ENCODE assay signal across 26 mouse cellular contexts in the genomic region with DNA sequence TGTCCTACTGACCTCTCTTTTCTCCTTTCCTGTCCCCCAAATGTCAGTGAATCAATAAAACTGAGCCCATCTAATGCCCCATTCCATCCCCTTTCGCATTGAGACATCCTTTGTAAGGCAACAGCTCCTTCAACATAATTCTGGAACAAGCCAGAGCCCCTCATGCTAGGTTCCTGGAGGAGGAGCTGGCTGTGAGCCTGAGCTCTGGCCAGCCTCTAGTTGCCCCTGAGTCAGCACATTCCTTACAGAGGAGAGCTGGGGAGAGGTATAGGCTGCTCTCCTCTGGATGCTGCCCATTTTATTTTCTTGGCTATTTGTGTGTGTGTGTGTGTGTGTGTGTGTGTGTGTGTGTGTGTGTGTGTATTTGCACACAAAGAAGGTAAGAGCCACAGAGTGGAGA. TPM values are rescaled to one million over a fixed set of nuclear protein-coding genes. Genes with fewer than 3 reads are reported as not detected.
DNase-seq lines count a peak whose midpoint lies in the region; ATAC-seq and TF ChIP-seq lines count a peak whose summit lies in the region.
"Had no signal": no experiment of that assay in that cellular context is flagged by ENCODE, and none has a peak within 500 bp of the region (broad histone marks: within the 10 kb centered on the region; RNA-seq: fewer than 3 reads in every experiment).

No protein-coding gene starts in this region.

- peak; percentile 73; the same call in 1 of the 2 replicates for ATAC-seq in kidney, embryonic 16.5 days (ENCODE audit: low FRiP score, low TSS enrichment)
- ATAC-seq in lung, embryonic 16.5 days (ENCODE audit: low read depth): peak; percentile 66; the same call in 1 of the 2 replicates
- 0 out of 2 replicates have a peak, but pooled peaks have one; percentile 39 for ATAC-seq in embryonic facial prominence, embryonic 15.5 days (ENCODE audit: insufficient number of reproducible peaks, low FRiP score, low TSS enrichment, low read depth)
- ATAC-seq: CD4-positive, CD25-positive, alpha-beta regulatory T cell, adult 4 months; liver, embryonic 12.5 days; midbrain, embryonic 15.5 days had no signal

- no peak overlapping the region for H3K9ac ChIP-seq in kidney, embryonic 16.5 days (replicated peaks; ENCODE audit: low read length)
- H3K9ac ChIP-seq in lung, embryonic 16.5 days (ENCODE audit: low read length): no peak overlapping the region
- no peak overlapping the region for H3K9ac ChIP-seq in embryonic facial prominence, embryonic 15.5 days
- H3K9ac ChIP-seq: heart, embryonic 13.5 days; hindbrain, embryonic 14.5 days; liver, embryonic 12.5 days; midbrain, embryonic 15.5 days had no signal

- no peaks in the 10 kb centered on the region for H3K36me3 ChIP-seq in kidney, embryonic 16.5 days (ENCODE audit: insufficient read depth, low read length)
- no peaks in the 10 kb centered on the region for H3K36me3 ChIP-seq in lung, embryonic 16.5 days (ENCODE audit: control insufficient read depth, insufficient read depth, low read length)
- H3K36me3 ChIP-seq in embryonic facial prominence, embryonic 15.5 days: no peaks in the 10 kb centered on the region
- H3K36me3 ChIP-seq: G1E; heart, embryonic 13.5 days; liver, embryonic 12.5 days; midbrain, embryonic 15.5 days had no signal

- TF ChIP-seq CTCF in lung, adult 2 months (IDR thresholded peaks at IDR 0.05; ENCODE audit: insufficient read depth, low read length): no peak

- H3K27ac ChIP-seq in kidney, embryonic 16.5 days (ENCODE audit: low read length): no peak overlapping the region
- no peak overlapping the region for H3K27ac ChIP-seq in lung, embryonic 16.5 days (ENCODE audit: low read length)
- H3K27ac ChIP-seq in embryonic facial prominence, embryonic 15.5 days (replicated peaks): no peak overlapping the region
- H3K27ac ChIP-seq: gastrocnemius, adult 2 months; heart, embryonic 13.5 days; hindbrain, embryonic 14.5 days; liver, embryonic 12.5 days; midbrain, embryonic 15.5 days had no signal

- no peaks in the 10 kb centered on the region for H3K9me3 ChIP-seq in kidney, embryonic 16.5 days (ENCODE audit: low read length)
- H3K9me3 ChIP-seq in lung, embryonic 16.5 days (ENCODE audit: control insufficient read depth, low read length): no peaks in the 10 kb centered on the region
- H3K9me3 ChIP-seq in embryonic facial prominence, embryonic 15.5 days (replicated peaks): no peaks in the 10 kb centered on the region
- H3K9me3 ChIP-seq: G1E; heart, embryonic 13.5 days; liver, embryonic 12.5 days; midbrain, embryonic 15.5 days had no signal

- WGBS in kidney, embryonic 16.5 days: 42% methylated on average over 1 of the region's 1 CpGs
- WGBS in lung, embryonic 16.5 days: 50% methylated on average over 1 of the region's 1 CpGs
- 40% methylated on average over 1 of the region's 1 CpGs for WGBS in lung, adult 2 months
- WGBS in embryonic facial prominence, embryonic 15.5 days: 41% methylated on average over 1 of the region's 1 CpGs

- peaks cover 6% of the 10 kb centered on the region; the same call in 1 of the 2 replicates for H3K27me3 ChIP-seq in kidney, embryonic 16.5 days (ENCODE audit: insufficient read depth, low read length)
- no peaks in the 10 kb centered on the region; the same call in 1 of the 2 replicates for H3K27me3 ChIP-seq in lung, embryonic 16.5 days (ENCODE audit: control insufficient read depth, insufficient read depth, low read depth, low read length)
- no peaks in the 10 kb centered on the region for H3K27me3 ChIP-seq in embryonic facial prominence, embryonic 15.5 days
- H3K27me3 ChIP-seq: midbrain, embryonic 15.5 days had no signal

- TF ChIP-seq POLR2A in lung, adult 2 months (IDR thresholded peaks at IDR 0.05; ENCODE audit: borderline replicate concordance, extremely low read depth, low read depth, low read length): no peak

- no peaks in the 10 kb centered on the region for H3K4me1 ChIP-seq in kidney, embryonic 16.5 days (ENCODE audit: insufficient read depth, low read length)
- no peaks in the 10 kb centered on the region for H3K4me1 ChIP-seq in lung, embryonic 16.5 days (replicated peaks; ENCODE audit: control insufficient read depth, insufficient read depth, low read length)
- H3K4me1 ChIP-seq in lung, adult 2 months (ENCODE audit: control insufficient read depth, insufficient read depth, low read length): no peaks in the 10 kb centered on the region
- no peaks in the 10 kb centered on the region for H3K4me1 ChIP-seq in embryonic facial prominence, embryonic 15.5 days
- H3K4me1 ChIP-seq: heart, embryonic 13.5 days; liver, embryonic 12.5 days; midbrain, embryonic 15.5 days had no signal

- peak; percentile 22 for DNase-seq in embryo, embryonic 10 days (ENCODE audit: low spot score)
- no peak for DNase-seq in embryo, embryonic 9.5 days (ENCODE audit: extremely low spot score)
- no peak for DNase-seq in kidney, adult 8-10 months
- DNase-seq in lung, adult 2 months: no peak
- DNase-seq in left cerebral cortex, adult 11 months (ENCODE audit: low spot score): no peak
- DNase-seq: adrenal gland, postnatal 25 days; cerebellum, adult 11-12 months; cerebellum, postnatal 25 days; gastrocnemius, adult 2 months; kidney, adult 9 months; lung, postnatal 14 days; right cerebral cortex, postnatal 14 days; spleen, adult 18-20 months had no signal

- H3K4me2 ChIP-seq in kidney, embryonic 16.5 days (replicated peaks; ENCODE audit: low read depth, low read length): no peak overlapping the region
- H3K4me2 ChIP-seq in lung, embryonic 16.5 days (ENCODE audit: low read depth, low read length): no peak overlapping the region
- H3K4me2 ChIP-seq in embryonic facial prominence, embryonic 15.5 days (replicated peaks): no peak overlapping the region
- H3K4me2 ChIP-seq: heart, embryonic 13.5 days; hindbrain, embryonic 14.5 days; liver, embryonic 12.5 days; midbrain, embryonic 15.5 days had no signal

- H3K4me3 ChIP-seq in kidney, embryonic 16.5 days (ENCODE audit: low read length): no peak overlapping the region
- no peak overlapping the region for H3K4me3 ChIP-seq in lung, embryonic 16.5 days (ENCODE audit: low read length)
- no peak overlapping the region for H3K4me3 ChIP-seq in lung, adult 2 months (replicated peaks; ENCODE audit: extremely low read depth, low read depth, low read length)
- no peak overlapping the region for H3K4me3 ChIP-seq in embryonic facial prominence, embryonic 15.5 days (replicated peaks)
- H3K4me3 ChIP-seq: gastrocnemius, adult 2 months; heart, embryonic 13.5 days; liver, embryonic 12.5 days; midbrain, embryonic 15.5 days; myocyte had no signal

RNA-seq across cellular contexts. Expression of gene Trim31, which starts 10.3 kb away (rescaled TPM):
- not detected in 2 replicates for polyA plus RNA-seq in kidney, embryonic 16.5 days (2015; fragmentation: Nextera tagmentation; extraction: Ambion mirVana)
- polyA plus RNA-seq in lung, embryonic 16.5 days (2015; fragmentation: Nextera tagmentation; extraction: Ambion mirVana): 0.13 TPM in 1 of 2 replicates, not detected in the other
- polyA plus RNA-seq in lung, adult 2 months (2012; rRNA removed): 0.10 TPM in 1 of 2 replicates, not detected in the other
- not detected in 2 replicates for polyA plus RNA-seq in embryonic facial prominence, embryonic 15.5 days (2015; fragmentation: Nextera tagmentation; extraction: Ambion mirVana)
- polyA plus RNA-seq: CD4-positive, CD25-positive, alpha-beta regulatory T cell, adult 4 months; forebrain, embryonic 11.5 days; G1E; heart, embryonic 13.5 days; hindbrain, embryonic 14.5 days; liver, embryonic 12.5 days; midbrain, embryonic 15.5 days; myocyte; neural tube, embryonic 14.5 days; urinary bladder, adult 2 months had no signal

RNA-seq across cellular contexts. Expression of gene Trim40, which starts 18.3 kb away (rescaled TPM):
- polyA plus RNA-seq in kidney, embryonic 16.5 days (2015; fragmentation: Nextera tagmentation; extraction: Ambion mirVana): not detected in 2 replicates
- not detected in 2 replicates for polyA plus RNA-seq in lung, embryonic 16.5 days (2015; fragmentation: Nextera tagmentation; extraction: Ambion mirVana)
- 0.17 TPM in 2 replicates for polyA plus RNA-seq in lung, adult 2 months (2012; rRNA removed)
- not detected in 2 replicates for polyA plus RNA-seq in embryonic facial prominence, embryonic 15.5 days (2015; fragmentation: Nextera tagmentation; extraction: Ambion mirVana)
- polyA plus RNA-seq: CD4-positive, CD25-positive, alpha-beta regulatory T cell, adult 4 months; forebrain, embryonic 11.5 days; G1E; heart, embryonic 13.5 days; hindbrain, embryonic 14.5 days; liver, embryonic 12.5 days; midbrain, embryonic 15.5 days; myocyte; neural tube, embryonic 14.5 days had no signal

RNA-seq across cellular contexts. Expression of gene Rnf39, which starts 34.5 kb away (rescaled TPM):
- 0.22 and 0.27 TPM in 2 replicates for polyA plus RNA-seq in kidney, embryonic 16.5 days (2015; fragmentation: Nextera tagmentation; extraction: Ambion mirVana)
- 0.65 and 1.7 TPM in 2 replicates for polyA plus RNA-seq in lung, embryonic 16.5 days (2015; fragmentation: Nextera tagmentation; extraction: Ambion mirVana)
- polyA plus RNA-seq in lung, adult 2 months (2012; rRNA removed): 34.4 and 42.1 TPM in 2 replicates
- 7.5 and 9.4 TPM in 2 replicates for polyA plus RNA-seq in embryonic facial prominence, embryonic 15.5 days (2015; fragmentation: Nextera tagmentation; extraction: Ambion mirVana)
- polyA plus RNA-seq: CD4-positive, CD25-positive, alpha-beta regulatory T cell, adult 4 months; G1E; liver, embryonic 12.5 days had no signal

RNA-seq across cellular contexts. Expression of gene Trim10, which starts 38.9 kb away (rescaled TPM):
- polyA plus RNA-seq in kidney, embryonic 16.5 days (2015; fragmentation: Nextera tagmentation; extraction: Ambion mirVana): 2.1 and 2.4 TPM in 2 replicates
- 3.2 and 5.1 TPM in 2 replicates for polyA plus RNA-seq in lung, embryonic 16.5 days (2015; fragmentation: Nextera tagmentation; extraction: Ambion mirVana)
- polyA plus RNA-seq in lung, adult 2 months (2012; rRNA removed): 0.07 and 0.25 TPM in 2 replicates
- polyA plus RNA-seq in embryonic facial prominence, embryonic 15.5 days (2015; fragmentation: Nextera tagmentation; extraction: Ambion mirVana): 1.7 and 2.3 TPM in 2 replicates
- polyA plus RNA-seq: myocyte had no signal

RNA-seq across cellular contexts. Expression of gene Trim15, which starts 41.2 kb away (rescaled TPM):
- polyA plus RNA-seq in kidney, embryonic 16.5 days (2015; fragmentation: Nextera tagmentation; extraction: Ambion mirVana): 0.22 and 0.27 TPM in 2 replicates
- 0.14 TPM in 1 of 2 replicates, not detected in the other for polyA plus RNA-seq in lung, embryonic 16.5 days (2015; fragmentation: Nextera tagmentation; extraction: Ambion mirVana)
- polyA plus RNA-seq in lung, adult 2 months (2012; rRNA removed): 0.14 and 0.30 TPM in 2 replicates
- polyA plus RNA-seq in embryonic facial prominence, embryonic 15.5 days (2015; fragmentation: Nextera tagmentation; extraction: Ambion mirVana): 0.15 and 0.17 TPM in 2 replicates
- polyA plus RNA-seq: G1E; myocyte; urinary bladder, adult 2 months had no signal
